Mouse (Mus musculus) MEL (cell line): ENCODE measurements around the gene Kalrn. TPM values are rescaled to one million over a fixed set of nuclear protein-coding genes. Genes with fewer than 3 reads are reported as not detected.

Experiments
- DNase-seq: peaks from one replicate; pipeline ENCODE4 v3.0.0; 2011; ENCODE audit warnings: low read depth, low spot score
- H3K27ac ChIP-seq: 2 replicates; pipeline ENCODE4 v1.5.1; 2012; ENCODE audit warnings: low read depth, mild to moderate bottlenecking, control low read depth, low read length, moderate library complexity; ENCODE audit not compliant: control insufficient read depth
- H3K27me3 ChIP-seq, 2 experiments: fragments of 150-350 bp in 1 of 2; sonication (generic) in 1 of 2; 2 replicates each; pipeline ENCODE4 v1.6.1; 2012; ENCODE audit warnings: low read length in 2 of 2, mild to moderate bottlenecking in 2 of 2, improper control_type of control experiment in 1 of 2, moderate library complexity in 1 of 2; ENCODE audit not compliant: insufficient read depth in 2 of 2, control insufficient read depth in 1 of 2
- H3K36me3 ChIP-seq, 2 experiments: 2 replicates each; pipeline ENCODE4 v1.6.1; 2012 to 2014; ENCODE audit warnings: low read length in 2 of 2, improper control_type of control experiment in 1 of 2, inconsistent platforms in 1 of 2, mild to moderate bottlenecking in 1 of 2; ENCODE audit not compliant: insufficient read depth in 2 of 2, control insufficient read depth in 1 of 2
- H3K4me1 ChIP-seq, 2 experiments: fragments of 150-350 bp in 1 of 2; sonication (generic) in 1 of 2; 2 replicates each; pipeline ENCODE4 v1.6.1; 2012; ENCODE audit warnings: low read length in 2 of 2, improper control_type of control experiment in 1 of 2, mild to moderate bottlenecking in 1 of 2; ENCODE audit not compliant: insufficient read depth in 2 of 2, control insufficient read depth in 1 of 2
- H3K4me3 ChIP-seq, 2 experiments: fragments of 150-350 bp in 1 of 2; sonication (generic) in 1 of 2; 2 replicates each; pipeline ENCODE4 v1.5.1; 2012; ENCODE audit warnings: low read depth in 2 of 2, low read length in 2 of 2, mild to moderate bottlenecking in 2 of 2, moderate library complexity in 2 of 2, control low read depth in 1 of 2, improper control_type of control experiment in 1 of 2; ENCODE audit not compliant: control insufficient read depth in 1 of 2, insufficient read depth in 1 of 2
- H3K79me2 ChIP-seq: 2 replicates; pipeline ENCODE4 v1.6.1; 2012; ENCODE audit warnings: mild to moderate bottlenecking, low read length, moderate library complexity; ENCODE audit not compliant: control insufficient read depth, poor library complexity, insufficient read depth
- H3K9ac ChIP-seq: 2 replicates; pipeline ENCODE4 v1.6.1; 2012; ENCODE audit warnings: low read depth, mild to moderate bottlenecking, control low read depth, low read length, moderate library complexity; ENCODE audit not compliant: control insufficient read depth, poor library complexity, severe bottlenecking
- H3K9me3 ChIP-seq: fragments of 150-350 bp; sonication (generic); replicated peaks from 2 replicates; pipeline ENCODE4 v1.6.1; 2012; ENCODE audit warnings: mild to moderate bottlenecking, low read length, improper control_type of control experiment, moderate library complexity; ENCODE audit not compliant: insufficient read depth
- CHD1 ChIP-seq: IDR thresholded peaks from 2 replicates; pipeline ENCODE4 v1.6.1; 2012; ENCODE audit warnings: low read depth, mild to moderate bottlenecking, inconsistent platforms, low read length, improper control_type of control experiment
- CHD2 ChIP-seq: IDR thresholded peaks from 2 replicates; pipeline ENCODE4 v1.6.1; 2011; ENCODE audit warnings: low read length, improper control_type of control experiment
- E2F4 ChIP-seq: IDR thresholded peaks from 2 replicates; pipeline ENCODE4 v1.6.1; 2011; ENCODE audit warnings: low read depth, low read length, improper control_type of control experiment, borderline replicate concordance
- GATA1 ChIP-seq: IDR thresholded peaks from 2 replicates; pipeline ENCODE4 v1.6.1; 2011; ENCODE audit warnings: low read depth, low read length, improper control_type of control experiment
- JUND ChIP-seq: IDR thresholded peaks from 2 replicates; pipeline ENCODE4 v1.6.1; 2011; ENCODE audit warnings: low read depth, mild to moderate bottlenecking, improper control_type of control experiment, low read length
- KAT2A ChIP-seq: conservative IDR thresholded peaks from 2 replicates; pipeline ENCODE4 v1.6.1; 2012; ENCODE audit warnings: low read depth, low read length, improper control_type of control experiment, inconsistent platforms
- MAFK ChIP-seq: IDR thresholded peaks from 2 replicates; pipeline ENCODE4 v1.6.1; 2011; ENCODE audit warnings: low read depth, mild to moderate bottlenecking, low read length, improper control_type of control experiment, borderline replicate concordance
- MAX ChIP-seq: IDR thresholded peaks from 2 replicates; pipeline ENCODE4 v1.6.1; 2011; ENCODE audit warnings: low read length, improper control_type of control experiment
- MAZ ChIP-seq: IDR thresholded peaks from 2 replicates; pipeline ENCODE4 v1.6.1; 2012; ENCODE audit warnings: low read depth, mild to moderate bottlenecking, inconsistent platforms, low read length, improper control_type of control experiment
- MEF2A ChIP-seq: IDR thresholded peaks from 2 replicates; pipeline ENCODE4 v1.6.1; 2014; ENCODE audit warnings: low read depth, mild to moderate bottlenecking, inconsistent platforms, low read length, improper control_type of control experiment; ENCODE audit not compliant: poor library complexity, insufficient replicate concordance, severe bottlenecking; ENCODE audit errors: extremely low read depth
- MXI1 ChIP-seq: IDR thresholded peaks from 2 replicates; pipeline ENCODE4 v1.6.1; 2011; ENCODE audit warnings: mild to moderate bottlenecking, low read depth, low read length, improper control_type of control experiment
- NRF1 ChIP-seq: IDR thresholded peaks from 2 replicates; pipeline ENCODE4 v1.6.1; 2014; ENCODE audit warnings: low read depth, mild to moderate bottlenecking, inconsistent platforms, low read length, improper control_type of control experiment, moderate library complexity; ENCODE audit not compliant: poor library complexity, insufficient read depth, severe bottlenecking
- POLR2AphosphoS2 ChIP-seq: IDR thresholded peaks from 2 replicates; pipeline ENCODE4 v1.6.1; 2011; ENCODE audit warnings: low read length, improper control_type of control experiment
- SMC3 ChIP-seq: IDR thresholded peaks from 2 replicates; pipeline ENCODE4 v1.6.1; 2011; ENCODE audit warnings: low read depth, low read length, improper control_type of control experiment
- TAL1 ChIP-seq: IDR thresholded peaks from 2 replicates; pipeline ENCODE4 v1.6.1; 2012; ENCODE audit warnings: mild to moderate bottlenecking, inconsistent platforms, low read length, moderate library complexity, mixed read lengths
- TBP ChIP-seq: IDR thresholded peaks from 2 replicates; pipeline ENCODE4 v1.8.0; 2011; ENCODE audit warnings: low read depth, low read length, improper control_type of control experiment
- TCF12 ChIP-seq: IDR thresholded peaks from 2 replicates; pipeline ENCODE4 v1.6.1; 2014; ENCODE audit warnings: low read depth, mild to moderate bottlenecking, inconsistent platforms, low read length, improper control_type of control experiment, moderate library complexity
- UBTF ChIP-seq: IDR thresholded peaks from 2 replicates; pipeline ENCODE4 v1.6.1; 2012; ENCODE audit warnings: low read depth, mild to moderate bottlenecking, inconsistent platforms, low read length, improper control_type of control experiment, moderate library complexity, borderline replicate concordance; ENCODE audit not compliant: insufficient read depth
- USF1 ChIP-seq: IDR thresholded peaks from 2 replicates; pipeline ENCODE4 v1.6.1; 2014; ENCODE audit warnings: low read depth, mild to moderate bottlenecking, inconsistent platforms, low read length, improper control_type of control experiment, moderate library complexity
- polyA plus RNA-seq, 2 experiments: library from polyadenylated mRNA; stranded (reverse) in 1 of 2; unstranded in 1 of 2; fragments of >175 nt in 1 of 2; fragments of >200 nt in 1 of 2; gene quantifications; 2 replicates each; pipeline versions ENCODE4 v1.2.1 to v1.2.4; 2012; ENCODE audit warnings: low replicate concordance in 2 of 2, low read depth in 1 of 2; ENCODE audit not compliant: insufficient read length in 2 of 2, insufficient read depth in 1 of 2, missing spikeins in 1 of 2
- total RNA-seq: library from RNA; depleted of rRNA; stranded (reverse); fragments of 300-350 nt; gene quantifications from 2 replicates; pipeline ENCODE4 v1.2.3, GENCODE M21; 2012

Kalrn gene
- total and polyA plus RNA-seq, 3 experiments = 10.4 to 11.8 TPM; not detected in 1

GRCm38 (mm10) chr16:34388871-34389270 is 184.5 kb downstream of the Kalrn start:
- no peaks in the 10 kb centered on the region for H3K9me3 ChIP-seq
- no peaks in the 10 kb centered on the region for H3K36me3 ChIP-seq
- TF ChIP-seq MAX (no peak), CHD2 (no peak), UBTF (no peak), TAL1 (no peak), E2F4 (no peak), CHD1 (no peak), KAT2A (no peak), MEF2A (no peak), GATA1 (no peak), JUND (no peak), MXI1 (no peak), SMC3 (no peak), TBP (no peak)
- H3K27ac ChIP-seq = no peak overlapping the region
- no peaks in the 10 kb centered on the region for H3K79me2 ChIP-seq
- H3K27me3 ChIP-seq = no peaks in the 10 kb centered on the region; a peak in 1 of 4 replicates
- H3K4me3 ChIP-seq = no peak overlapping the region
- DNase-seq = no peak
- no peak overlapping the region for H3K9ac ChIP-seq
- no peaks in the 10 kb centered on the region for H3K4me1 ChIP-seq

GRCm38 (mm10) chr16:34385065-34385464 is 188.3 kb downstream of the Kalrn start:
- TF ChIP-seq TCF12 (no peak), USF1 (no peak), CHD1 (no peak), MEF2A (no peak), POLR2AphosphoS2 (no peak), MAZ (no peak), MAFK (no peak), NRF1 (no peak)
- TF ChIP-seq, all 39 proteins: peak for 0
- H3K79me2 ChIP-seq = no peaks in the 10 kb centered on the region
- no peak overlapping the region for H3K27ac ChIP-seq
- no peaks in the 10 kb centered on the region for H3K36me3 ChIP-seq
- DNase-seq = no peak
- no peak overlapping the region for H3K9ac ChIP-seq
- no peak overlapping the region for H3K4me3 ChIP-seq
- H3K27me3 ChIP-seq = no peaks in the 10 kb centered on the region; a peak in 1 of 4 replicates
- no peaks in the 10 kb centered on the region for H3K4me1 ChIP-seq
- no peaks in the 10 kb centered on the region for H3K9me3 ChIP-seq
